Mouse (Mus musculus) ES-E14 (cell line): Measurements from ENCODE around the gene Pde6h.

Experiments used
- CHD2 ChIP-seq: IDR thresholded peaks from 2 replicates; pipeline ENCODE4 v1.6.1; 2014; ENCODE audit warnings: mild to moderate bottlenecking, low read depth, low read length, inconsistent platforms
- HCFC1 ChIP-seq: IDR thresholded peaks from 2 replicates; pipeline ENCODE4 v1.6.1; 2012; ENCODE audit warnings: low read length, inconsistent platforms, borderline replicate concordance; ENCODE audit not compliant: insufficient read depth
- ZC3H11A ChIP-seq: IDR thresholded peaks from 2 replicates; pipeline ENCODE4 v1.6.1; 2012; ENCODE audit warnings: low read depth, mild to moderate bottlenecking, inconsistent platforms, low read length, borderline replicate concordance
- ZNF384 ChIP-seq: IDR thresholded peaks from 2 replicates; pipeline ENCODE4 v1.6.1; 2012; ENCODE audit warnings: low read depth, low read length, inconsistent platforms

GRCm38 (mm10) chr6:136915721-136916395 lies 7.8 kb upstream of the Pde6h start:
- TF ChIP-seq ZNF384 (no peak), ZC3H11A (no peak), CHD2 (no peak), HCFC1 (no peak)
